Mouse (Mus musculus) MEL (cell line): ENCODE measurements at regions not wholly inside any gene's neighbourhood (a gene's known extent, or its start where the extent isn't known, plus 50 kb on each side); places are given as distances from the start of the nearest gene placed in this dataset.

Experiments used
- DNase-seq: peaks from one replicate; pipeline ENCODE4 v3.0.0; 2011; ENCODE audit warnings: low read depth, low spot score
- H3K27ac ChIP-seq: 2 replicates; pipeline ENCODE4 v1.5.1; 2012; ENCODE audit warnings: low read depth, mild to moderate bottlenecking, control low read depth, low read length, moderate library complexity; ENCODE audit not compliant: control insufficient read depth
- H3K27me3 ChIP-seq, 2 experiments: fragments of 150-350 bp in 1 of 2; sonication (generic) in 1 of 2; 2 replicates each; pipeline ENCODE4 v1.6.1; 2012; ENCODE audit warnings: low read length in 2 of 2, mild to moderate bottlenecking in 2 of 2, improper control_type of control experiment in 1 of 2, moderate library complexity in 1 of 2; ENCODE audit not compliant: insufficient read depth in 2 of 2, control insufficient read depth in 1 of 2
- H3K36me3 ChIP-seq, 2 experiments: 2 replicates each; pipeline ENCODE4 v1.6.1; 2012 to 2014; ENCODE audit warnings: low read length in 2 of 2, improper control_type of control experiment in 1 of 2, inconsistent platforms in 1 of 2, mild to moderate bottlenecking in 1 of 2; ENCODE audit not compliant: insufficient read depth in 2 of 2, control insufficient read depth in 1 of 2
- H3K4me1 ChIP-seq, 2 experiments: fragments of 150-350 bp in 1 of 2; sonication (generic) in 1 of 2; 2 replicates each; pipeline ENCODE4 v1.6.1; 2012; ENCODE audit warnings: low read length in 2 of 2, improper control_type of control experiment in 1 of 2, mild to moderate bottlenecking in 1 of 2; ENCODE audit not compliant: insufficient read depth in 2 of 2, control insufficient read depth in 1 of 2
- H3K4me3 ChIP-seq, 2 experiments: fragments of 150-350 bp in 1 of 2; sonication (generic) in 1 of 2; 2 replicates each; pipeline ENCODE4 v1.5.1; 2012; ENCODE audit warnings: low read depth in 2 of 2, low read length in 2 of 2, mild to moderate bottlenecking in 2 of 2, moderate library complexity in 2 of 2, control low read depth in 1 of 2, improper control_type of control experiment in 1 of 2; ENCODE audit not compliant: control insufficient read depth in 1 of 2, insufficient read depth in 1 of 2
- H3K79me2 ChIP-seq: 2 replicates; pipeline ENCODE4 v1.6.1; 2012; ENCODE audit warnings: mild to moderate bottlenecking, low read length, moderate library complexity; ENCODE audit not compliant: control insufficient read depth, poor library complexity, insufficient read depth
- H3K9ac ChIP-seq: 2 replicates; pipeline ENCODE4 v1.6.1; 2012; ENCODE audit warnings: low read depth, mild to moderate bottlenecking, control low read depth, low read length, moderate library complexity; ENCODE audit not compliant: control insufficient read depth, poor library complexity, severe bottlenecking
- H3K9me3 ChIP-seq: fragments of 150-350 bp; sonication (generic); replicated peaks from 2 replicates; pipeline ENCODE4 v1.6.1; 2012; ENCODE audit warnings: mild to moderate bottlenecking, low read length, improper control_type of control experiment, moderate library complexity; ENCODE audit not compliant: insufficient read depth
- BHLHE40 ChIP-seq: IDR thresholded peaks from 2 replicates; pipeline ENCODE4 v1.6.1; 2012; ENCODE audit warnings: low read depth, mild to moderate bottlenecking, inconsistent platforms, low read length, improper control_type of control experiment, borderline replicate concordance
- CHD1 ChIP-seq: IDR thresholded peaks from 2 replicates; pipeline ENCODE4 v1.6.1; 2012; ENCODE audit warnings: low read depth, mild to moderate bottlenecking, inconsistent platforms, low read length, improper control_type of control experiment
- CHD2 ChIP-seq: IDR thresholded peaks from 2 replicates; pipeline ENCODE4 v1.6.1; 2011; ENCODE audit warnings: low read length, improper control_type of control experiment
- CTCF ChIP-seq, 3 experiments: IDR thresholded peaks in 2 of 3; conservative IDR thresholded peaks in 1 of 3; 2 replicates each; pipeline ENCODE4 v1.5.1; 2011 to 2012; ENCODE audit warnings: low read length in 3 of 3, low read depth in 2 of 3, mild to moderate bottlenecking in 2 of 3, improper control_type of control experiment in 1 of 3, inconsistent platforms in 1 of 3, mixed read lengths in 1 of 3, moderate library complexity in 1 of 3; ENCODE audit not compliant: control insufficient read depth in 1 of 3, insufficient read depth in 1 of 3, poor library complexity in 1 of 3, severe bottlenecking in 1 of 3
- E2F4 ChIP-seq: IDR thresholded peaks from 2 replicates; pipeline ENCODE4 v1.6.1; 2011; ENCODE audit warnings: low read depth, low read length, improper control_type of control experiment, borderline replicate concordance
- EP300 ChIP-seq, 2 experiments: IDR thresholded peaks; 2 replicates each; pipeline ENCODE4 v1.6.1; 2011; ENCODE audit warnings: improper control_type of control experiment in 2 of 2, low read length in 2 of 2, low read depth in 1 of 2, mild to moderate bottlenecking in 1 of 2
- ETS1 ChIP-seq: IDR thresholded peaks from 2 replicates; pipeline ENCODE4 v1.6.1; 2012; ENCODE audit warnings: low read depth, mild to moderate bottlenecking, inconsistent platforms, low read length, improper control_type of control experiment, moderate library complexity
- GATA1 ChIP-seq: IDR thresholded peaks from 2 replicates; pipeline ENCODE4 v1.6.1; 2011; ENCODE audit warnings: low read depth, low read length, improper control_type of control experiment
- HCFC1 ChIP-seq: IDR thresholded peaks from 2 replicates; pipeline ENCODE4 v1.6.1; 2012; ENCODE audit warnings: low read depth, mild to moderate bottlenecking, inconsistent platforms, low read length, improper control_type of control experiment, moderate library complexity
- JUND ChIP-seq: IDR thresholded peaks from 2 replicates; pipeline ENCODE4 v1.6.1; 2011; ENCODE audit warnings: low read depth, mild to moderate bottlenecking, improper control_type of control experiment, low read length
- KAT2A ChIP-seq: conservative IDR thresholded peaks from 2 replicates; pipeline ENCODE4 v1.6.1; 2012; ENCODE audit warnings: low read depth, low read length, improper control_type of control experiment, inconsistent platforms
- MAX ChIP-seq: IDR thresholded peaks from 2 replicates; pipeline ENCODE4 v1.6.1; 2011; ENCODE audit warnings: low read length, improper control_type of control experiment
- MYB ChIP-seq: IDR thresholded peaks from 2 replicates; pipeline ENCODE4 v1.6.1; 2011; ENCODE audit warnings: mild to moderate bottlenecking, low read depth, low read length, improper control_type of control experiment
- RCOR1 ChIP-seq: IDR thresholded peaks from 2 replicates; pipeline ENCODE4 v1.6.1; 2012; ENCODE audit warnings: low read depth, mild to moderate bottlenecking, inconsistent platforms, low read length, improper control_type of control experiment
- TAL1 ChIP-seq: IDR thresholded peaks from 2 replicates; pipeline ENCODE4 v1.6.1; 2012; ENCODE audit warnings: mild to moderate bottlenecking, inconsistent platforms, low read length, moderate library complexity, mixed read lengths
- TBP ChIP-seq: IDR thresholded peaks from 2 replicates; pipeline ENCODE4 v1.8.0; 2011; ENCODE audit warnings: low read depth, low read length, improper control_type of control experiment
- ZC3H11A ChIP-seq: IDR thresholded peaks from 2 replicates; pipeline ENCODE4 v1.6.1; 2012; ENCODE audit warnings: low read depth, mild to moderate bottlenecking, inconsistent platforms, low read length, improper control_type of control experiment
- ZKSCAN1 ChIP-seq: IDR thresholded peaks from 2 replicates; pipeline ENCODE4 v1.6.1; 2012; ENCODE audit warnings: low read depth, mild to moderate bottlenecking, inconsistent platforms, low read length, improper control_type of control experiment, moderate library complexity
- ZMIZ1 ChIP-seq: IDR thresholded peaks from 2 replicates; pipeline ENCODE4 v1.6.1; 2012; ENCODE audit warnings: low read depth, mild to moderate bottlenecking, inconsistent platforms, low read length, improper control_type of control experiment, moderate library complexity

- H3K27ac ChIP-seq: no peak overlapping the region
- no peak for DNase-seq
- TF ChIP-seq MAX: no peak
- TF ChIP-seq MYB: no peak
- TF ChIP-seq HCFC1: no peak
- TF ChIP-seq ZKSCAN1: no peak
- TF ChIP-seq RCOR1: no peak
- no peak for TF ChIP-seq TAL1
- TF ChIP-seq GATA1: no peak
- no peak for TF ChIP-seq BHLHE40
- no peak overlapping the region for H3K4me3 ChIP-seq
- H3K9ac ChIP-seq: no peak overlapping the region
- no peaks in the 10 kb centered on the region for H3K9me3 ChIP-seq
- no peaks in the 10 kb centered on the region for H3K4me1 ChIP-seq
- no peaks in the 10 kb centered on the region for H3K79me2 ChIP-seq
- H3K36me3 ChIP-seq: no peaks in the 10 kb centered on the region
- peaks cover 0 to 5% of the 10 kb centered on the region in 2 experiments; a peak in 2 of 4 replicates for H3K27me3 ChIP-seq
Measured at GRCm38 (mm10) chr16:92970587-92970986, 144.6 kb upstream of the Runx1 start.

GRCm38 (mm10) chr16:92969036-92969435, 143.1 kb upstream of the Runx1 start:
- no peaks in the 10 kb centered on the region for H3K9me3 ChIP-seq
- H3K4me3 ChIP-seq: no peak overlapping the region
- no peaks in the 10 kb centered on the region for H3K36me3 ChIP-seq
- H3K27me3 ChIP-seq: peaks cover 0 to 5% of the 10 kb centered on the region in 2 experiments; a peak in 2 of 4 replicates
- no peaks in the 10 kb centered on the region for H3K4me1 ChIP-seq
- H3K27ac ChIP-seq: no peak overlapping the region
- no peak for DNase-seq
- H3K79me2 ChIP-seq: no peaks in the 10 kb centered on the region
- TF ChIP-seq ZMIZ1: no peak
- no peak for TF ChIP-seq TAL1
- no peak for TF ChIP-seq ETS1
- no peak for TF ChIP-seq JUND
- no peak for TF ChIP-seq EP300 (IDR thresholded peaks at IDR 0.05; ENCODE audit: low read depth in 1 of 2, low read length in 2 of 2)
- TF ChIP-seq CTCF (IDR thresholded peaks at IDR 0.05 in 2 of 3, conservative IDR thresholded peaks at IDR 0.05 in 1 of 3; ENCODE audit: control insufficient read depth in 1 of 3, insufficient read depth in 1 of 3, low read depth in 2 of 3, low read length in 3 of 3, poor library complexity in 1 of 3, severe bottlenecking in 1 of 3): no peak
- TF ChIP-seq MAX: no peak
- TF ChIP-seq RCOR1: no peak
- TF ChIP-seq GATA1: no peak
- TF ChIP-seq TBP: no peak
- TF ChIP-seq ZC3H11A: no peak
- TF ChIP-seq KAT2A: no peak
- TF ChIP-seq E2F4: no peak
- TF ChIP-seq CHD2: no peak
- TF ChIP-seq CHD1: no peak
- no peak for TF ChIP-seq ZKSCAN1
- TF ChIP-seq, all 39 proteins: peak for 0
- H3K9ac ChIP-seq: no peak overlapping the region
